Mouse (Mus musculus) bone marrow, adult 2 months (tissue): ENCODE data around the gene Cdk20. TPM values are rescaled to one million over a fixed set of nuclear protein-coding genes. Genes with fewer than 3 reads are reported as not detected.

Source experiments
- H3K27ac ChIP-seq: fragments of 200-500 bp; 2 replicates; pipeline ENCODE4 v1.5.1; 2012; ENCODE audit warnings: low read depth, mild to moderate bottlenecking, control low read depth, inconsistent platforms, low read length; ENCODE audit not compliant: control insufficient read depth, poor library complexity, insufficient read depth
- H3K4me1 ChIP-seq: fragments of 200-500 bp; 2 replicates; pipeline ENCODE4 v1.6.1; 2011; ENCODE audit warnings: low read length; ENCODE audit not compliant: control insufficient read depth, insufficient read depth
- H3K4me3 ChIP-seq: fragments of 200-500 bp; replicated peaks from 2 replicates; pipeline ENCODE3; 2011; ENCODE audit warnings: mild to moderate bottlenecking, low read depth, low read length, control low read depth; ENCODE audit not compliant: control insufficient read depth
- CTCF ChIP-seq: fragments of 200-500 bp; IDR thresholded peaks from 2 replicates; pipeline ENCODE4 v1.5.1; 2011; ENCODE audit warnings: low read length, control low read depth; ENCODE audit not compliant: control insufficient read depth, insufficient read depth
- POLR2A ChIP-seq: fragments of 200-500 bp; IDR thresholded peaks from 2 replicates; pipeline ENCODE4 v1.6.1; 2011; ENCODE audit warnings: low read depth, mild to moderate bottlenecking, control low read depth, low read length, borderline replicate concordance; ENCODE audit not compliant: control insufficient read depth
- WGBS: fragments of 180-500 bp; shearing (Covaris S2); methylation state at CpG from one replicate; pipeline ENCODE4 v1.1.7; 2018; 5-methylcytosine and 5-hydroxymethylcytosine counted together
- polyA plus RNA-seq: library from polyadenylated mRNA; stranded (reverse); fragments of >200 nt; gene quantifications from 2 replicates; pipeline ENCODE4 v1.2.4, GENCODE M21; 2011; ENCODE audit warnings: low replicate concordance; ENCODE audit not compliant: missing spikeins, insufficient read depth, insufficient read length

The Cdk20 gene
- polyA plus RNA-seq, result 3.8 and 8.4 TPM in 2 replicates

- Histone ChIP-seq H3K4me1 (no peaks in the 10 kb centered on the region), H3K4me3 (peak within 1 kb of the TSS; percentile 81), H3K27ac (peak within 1 kb of the TSS; percentile 43)
- under 1% methylated on average over 57 of the region's 57 CpGs for WGBS
- TF ChIP-seq POLR2A, result no peak; the same call in 1 of the 2 replicates
- peak; percentile 64 for TF ChIP-seq CTCF
These were observed at the start of gene Cdk20 for GRCm38 (mm10) chr13:64432017-64432995. Gene Cdk20, plus strand, starts transcription at chr13:64432314.

GRCm38 (mm10) chr13:64384937-64385336, 47.2 kb upstream of the Cdk20 start:
- no peak for TF ChIP-seq POLR2A
- no peak overlapping the region for H3K4me3 ChIP-seq

GRCm38 (mm10) chr13:64386048-64386447, 46.1 kb upstream of the Cdk20 start:
- TF ChIP-seq CTCF (no peak), POLR2A (no peak)
- Histone ChIP-seq H3K27ac (no peak overlapping the region), H3K4me3 (no peak overlapping the region), H3K4me1 (no peaks in the 10 kb centered on the region)
- 48% methylated on average over 2 of the region's 2 CpGs for WGBS

More at GRCm38 (mm10) chr13:64384937-64385336, 47.2 kb upstream of the Cdk20 start:
- WGBS, result 53% methylated on average over 3 of the region's 3 CpGs
- H3K27ac ChIP-seq, result no peak overlapping the region
- H3K4me1 ChIP-seq, result no peaks in the 10 kb centered on the region

- no peak overlapping the region for H3K4me3 ChIP-seq
- TF ChIP-seq CTCF (no peak), POLR2A (no peak)
- no peaks in the 10 kb centered on the region for H3K4me1 ChIP-seq
- H3K27ac ChIP-seq, result no peak overlapping the region
- 68% methylated on average over 4 of the region's 4 CpGs for WGBS
These were observed 43.7 kb upstream of the Cdk20 start for GRCm38 (mm10) chr13:64388415-64388814.

DNA sequence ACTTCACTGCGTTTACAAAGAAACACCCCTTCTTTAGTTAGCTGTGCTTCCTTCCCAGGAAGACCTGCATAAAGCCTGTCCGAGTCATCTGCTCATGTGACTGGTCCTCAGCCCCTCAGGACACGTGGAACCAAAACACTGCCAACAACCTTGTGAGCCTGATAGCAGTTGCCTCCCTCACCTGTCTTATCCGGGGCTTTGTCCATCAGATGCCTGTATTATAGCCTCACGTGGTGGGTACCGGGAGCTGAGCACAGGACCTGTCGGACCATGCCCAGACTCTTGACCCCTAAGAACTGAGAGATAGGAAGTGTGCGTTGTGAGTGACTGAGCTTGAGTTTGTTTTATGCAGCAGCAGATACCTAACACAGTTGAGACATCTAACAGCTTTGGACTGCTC, 35.1 kb upstream of the Cdk20 start:
- TF ChIP-seq CTCF, result no peak
- TF ChIP-seq POLR2A, result no peak
- 60% methylated on average over 8 of the region's 8 CpGs for WGBS
- no peak overlapping the region for H3K27ac ChIP-seq

DNA sequence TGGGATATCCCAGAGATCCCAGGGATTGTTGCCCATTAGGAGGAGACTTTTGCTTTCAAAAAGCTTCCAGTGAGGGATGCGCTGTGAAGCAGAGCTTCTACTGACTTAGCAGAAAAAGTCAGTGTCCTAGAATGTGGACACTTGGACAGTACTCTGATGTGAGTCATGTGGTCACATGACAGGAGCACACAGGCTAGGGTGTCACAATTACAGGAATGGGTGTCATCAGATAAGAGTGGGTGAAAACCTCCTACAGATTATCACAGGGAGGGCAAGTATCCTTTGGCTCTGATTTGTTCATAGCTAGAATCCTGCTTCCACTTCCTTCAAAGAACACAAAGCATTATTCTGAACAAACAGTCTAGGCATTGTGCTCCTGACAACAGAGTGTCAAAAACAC, 34.0 kb upstream of the Cdk20 start:
- Histone ChIP-seq H3K4me1 (no peaks in the 10 kb centered on the region; the same call in 1 of the 2 replicates), H3K4me3 (no peak overlapping the region), H3K27ac (no peak overlapping the region)
- TF ChIP-seq POLR2A (no peak), CTCF (no peak)
- 94% methylated on average over 1 of the region's 1 CpGs for WGBS

More for the DNA sequence above, 35.1 kb upstream of the Cdk20 start:
- no peaks in the 10 kb centered on the region; the same call in 1 of the 2 replicates for H3K4me1 ChIP-seq
- H3K4me3 ChIP-seq, result no peak overlapping the region

DNA sequence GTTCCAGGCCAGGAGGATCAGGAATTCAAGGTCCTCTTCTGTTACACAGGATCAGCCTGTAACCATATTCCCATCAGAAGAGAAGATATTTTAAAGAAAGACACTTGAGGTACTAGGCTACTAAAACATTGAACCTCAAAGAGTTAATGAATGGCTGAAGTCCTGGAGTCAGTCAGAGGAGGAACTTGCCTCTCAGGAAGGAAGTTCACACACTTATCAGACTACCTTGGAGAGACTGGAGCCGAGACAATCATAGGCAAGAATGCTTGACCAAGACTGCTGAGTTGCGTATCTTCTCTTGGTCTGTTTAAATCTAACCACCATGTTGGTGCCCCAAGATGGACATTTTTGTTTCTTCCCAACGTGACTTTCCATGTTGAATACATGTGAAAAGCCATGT, 32.2 kb upstream of the Cdk20 start:
- H3K4me3 ChIP-seq, result no peak overlapping the region
- 48% methylated on average over 3 of the region's 3 CpGs for WGBS
- H3K4me1 ChIP-seq, result no peaks in the 10 kb centered on the region; the same call in 1 of the 2 replicates
- H3K27ac ChIP-seq, result no peak overlapping the region
- TF ChIP-seq CTCF, result no peak
- no peak for TF ChIP-seq POLR2A

- TF ChIP-seq POLR2A, result no peak
- no peak for TF ChIP-seq CTCF
- no peak overlapping the region for H3K4me3 ChIP-seq
- WGBS, result 80% methylated on average over 7 of the region's 7 CpGs
- H3K27ac ChIP-seq, result no peak overlapping the region
- H3K4me1 ChIP-seq, result no peaks in the 10 kb centered on the region; the same call in 1 of the 2 replicates
These were observed 31.2 kb upstream of the Cdk20 start for GRCm38 (mm10) chr13:64400801-64401361.
